Mouse (Mus musculus): Measurements from ENCODE around the gene Wdfy2. TPM values are rescaled to one million over a fixed set of nuclear protein-coding genes. Genes with fewer than 3 reads are reported as not detected.
"Not testable (repeated sequence)": the region's sequence is repeated elsewhere in the genome, so short reads cannot be mapped to it uniquely, and the experiment has no call there.

Gene Wdfy2
- polyA plus RNA-seq, 1 experiment = 8.3 TPM

- Histone ChIP-seq H3K4me1 (ENCODE audit: control insufficient read depth, insufficient read depth, low read length) (peaks cover 23% of the 10 kb centered on the region), H3K27ac (ENCODE audit: insufficient read depth, low read depth, low read length) (peak overlapping the region; percentile 79), H3K4me3 (ENCODE audit: insufficient read depth, low read depth, low read length) (no peak overlapping the region), H3K27me3 (replicated peaks; ENCODE audit: control insufficient read depth, insufficient read depth, low read length) (no peaks in the 10 kb centered on the region), H3K36me3 (ENCODE audit: control insufficient read depth, insufficient read depth, low read length) (no peaks in the 10 kb centered on the region)
- DNase-seq = no peak
- WGBS = 93% methylated on average over 1 of the region's 1 CpGs
- TF ChIP-seq POLR2A (IDR thresholded peaks at IDR 0.05; ENCODE audit: low read depth, low read length) (no peak), CTCF (conservative IDR thresholded peaks at IDR 0.05; ENCODE audit: insufficient read depth, insufficient read length, low read depth, low read length) (no peak)
Measured at GRCm38 (mm10) chr14:62884639-62885038, 47.2 kb downstream of the Wdfy2 start.

GRCm38 (mm10) chr14:62885146-62885545 is 47.7 kb downstream of the Wdfy2 start:
- WGBS = 93% methylated on average over 2 of the region's 2 CpGs
- no peak for DNase-seq
- no peak overlapping the region for H3K4me3 ChIP-seq (ENCODE audit: insufficient read depth, low read depth, low read length)
- peak overlapping the region; percentile 79 for H3K27ac ChIP-seq (ENCODE audit: insufficient read depth, low read depth, low read length)
- peak; percentile 36; the same call in 1 of the 2 replicates for TF ChIP-seq CTCF (conservative IDR thresholded peaks at IDR 0.05; ENCODE audit: insufficient read depth, insufficient read length, low read depth, low read length)
- TF ChIP-seq POLR2A (IDR thresholded peaks at IDR 0.05; ENCODE audit: low read depth, low read length) = no peak
- H3K4me1 ChIP-seq (ENCODE audit: control insufficient read depth, insufficient read depth, low read length) = peaks cover 21% of the 10 kb centered on the region
- no peaks in the 10 kb centered on the region for H3K27me3 ChIP-seq (replicated peaks; ENCODE audit: control insufficient read depth, insufficient read depth, low read length)
- no peaks in the 10 kb centered on the region for H3K36me3 ChIP-seq (ENCODE audit: control insufficient read depth, insufficient read depth, low read length)

GRCm38 (mm10) chr14:62891401-62891800 is 53.9 kb downstream of the Wdfy2 start:
- Histone ChIP-seq H3K27me3 (replicated peaks; ENCODE audit: control insufficient read depth, insufficient read depth, low read length) (no peaks in the 10 kb centered on the region), H3K4me1 (ENCODE audit: control insufficient read depth, insufficient read depth, low read length) (0 out of 2 replicates have a peak, but pooled peaks cover 3% of the 10 kb centered on the region), H3K4me3 (ENCODE audit: insufficient read depth, low read depth, low read length) (no peak overlapping the region), H3K36me3 (ENCODE audit: control insufficient read depth, insufficient read depth, low read length) (no peaks in the 10 kb centered on the region), H3K27ac (ENCODE audit: insufficient read depth, low read depth, low read length) (no peak overlapping the region)
- DNase-seq = no peak
- TF ChIP-seq CTCF (conservative IDR thresholded peaks at IDR 0.05; ENCODE audit: insufficient read depth, insufficient read length, low read depth, low read length) = no peak
- no peak for TF ChIP-seq POLR2A (IDR thresholded peaks at IDR 0.05; ENCODE audit: low read depth, low read length)
- WGBS = 81% methylated on average over 3 of the region's 3 CpGs

GRCm38 (mm10) chr14:62892771-62893641 is 55.5 kb downstream of the Wdfy2 start:
- DNase-seq = no peak
- Histone ChIP-seq H3K36me3 (ENCODE audit: control insufficient read depth, insufficient read depth, low read length) (no peaks in the 10 kb centered on the region), H3K27ac (ENCODE audit: insufficient read depth, low read depth, low read length) (no peak overlapping the region), H3K4me1 (ENCODE audit: control insufficient read depth, insufficient read depth, low read length) (no peaks in the 10 kb centered on the region), H3K4me3 (ENCODE audit: insufficient read depth, low read depth, low read length) (no peak overlapping the region), H3K27me3 (replicated peaks; ENCODE audit: control insufficient read depth, insufficient read depth, low read length) (no peaks in the 10 kb centered on the region)
- TF ChIP-seq POLR2A (IDR thresholded peaks at IDR 0.05; ENCODE audit: low read depth, low read length) (no peak), CTCF (conservative IDR thresholded peaks at IDR 0.05; ENCODE audit: insufficient read depth, insufficient read length, low read depth, low read length) (no peak)
- 76% methylated on average over 8 of the region's 8 CpGs for WGBS

GRCm38 (mm10) chr14:62893642-62894180 is 56.2 kb downstream of the Wdfy2 start:
- H3K36me3 ChIP-seq (ENCODE audit: control insufficient read depth, insufficient read depth, low read length); H3K4me3 ChIP-seq (ENCODE audit: insufficient read depth, low read depth, low read length); H3K27ac ChIP-seq (ENCODE audit: insufficient read depth, low read depth, low read length); H3K4me1 ChIP-seq (ENCODE audit: control insufficient read depth, insufficient read depth, low read length); DNase-seq; H3K27me3 ChIP-seq (replicated peaks; ENCODE audit: control insufficient read depth, insufficient read depth, low read length): not testable (repeated sequence)
- 42% methylated on average over 5 of the region's 5 CpGs for WGBS

GRCm38 (mm10) chr14:62894924-62895840 is 57.7 kb downstream of the Wdfy2 start:
- no peaks in the 10 kb centered on the region for H3K27me3 ChIP-seq (replicated peaks; ENCODE audit: control insufficient read depth, insufficient read depth, low read length)
- WGBS = 89% methylated on average over 8 of the region's 8 CpGs
- H3K36me3 ChIP-seq (ENCODE audit: control insufficient read depth, insufficient read depth, low read length) = no peaks in the 10 kb centered on the region
- no peak overlapping the region for H3K4me3 ChIP-seq (ENCODE audit: insufficient read depth, low read depth, low read length)
- H3K27ac ChIP-seq (ENCODE audit: insufficient read depth, low read depth, low read length) = no peak overlapping the region
- TF ChIP-seq CTCF (conservative IDR thresholded peaks at IDR 0.05; ENCODE audit: insufficient read depth, insufficient read length, low read depth, low read length) = no peak
- TF ChIP-seq POLR2A (IDR thresholded peaks at IDR 0.05; ENCODE audit: low read depth, low read length) = no peak
- DNase-seq = no peak
- no peaks in the 10 kb centered on the region for H3K4me1 ChIP-seq (ENCODE audit: control insufficient read depth, insufficient read depth, low read length)

GRCm38 (mm10) chr14:62898061-62898460 is 60.6 kb downstream of the Wdfy2 start:
- TF ChIP-seq POLR2A (IDR thresholded peaks at IDR 0.05; ENCODE audit: low read depth, low read length) (no peak), CTCF (conservative IDR thresholded peaks at IDR 0.05; ENCODE audit: insufficient read depth, insufficient read length, low read depth, low read length) (no peak)
- WGBS = 73% methylated on average over 6 of the region's 6 CpGs

More at GRCm38 (mm10) chr14:62898061-62898460, 60.6 kb downstream of the Wdfy2 start:
- Histone ChIP-seq H3K36me3 (ENCODE audit: control insufficient read depth, insufficient read depth, low read length) (no peaks in the 10 kb centered on the region), H3K27me3 (replicated peaks; ENCODE audit: control insufficient read depth, insufficient read depth, low read length) (no peaks in the 10 kb centered on the region), H3K4me3 (ENCODE audit: insufficient read depth, low read depth, low read length) (no peak overlapping the region), H3K4me1 (ENCODE audit: control insufficient read depth, insufficient read depth, low read length) (no peaks in the 10 kb centered on the region), H3K27ac (ENCODE audit: insufficient read depth, low read depth, low read length) (no peak overlapping the region)
- DNase-seq = no peak

Measured in kidney, adult 2 months (tissue).